Mouse (Mus musculus) intestine, embryonic 14.5 days (tissue): ENCODE measurements around the gene Nectin2. TPM values are rescaled to one million over a fixed set of nuclear protein-coding genes. Genes with fewer than 3 reads are reported as not detected.

Experiments used
- ATAC-seq: fragments of 200-750 bp; cut with Nextera tagmentation; replicated peaks from 2 replicates; pipeline ENCODE4 v1.8.0; 2017; ENCODE audit warnings: low read depth, moderate number of reproducible peaks, moderate TSS enrichment, moderate library complexity; ENCODE audit not compliant: low FRiP score, low TSS enrichment
- DNase-seq: peaks from one replicate; pipeline ENCODE4 v3.0.0-alpha.2; 2018; ENCODE audit warnings: low spot score
- H3K27ac ChIP-seq: fragments of 300-500 bp; sonication (generic); 2 replicates; pipeline ENCODE4 v1.5.1; 2014; ENCODE audit warnings: low read depth, mild to moderate bottlenecking, control low read depth
- H3K27me3 ChIP-seq: fragments of 300-500 bp; sonication (generic); replicated peaks from 2 replicates; pipeline ENCODE4 v1.6.1; 2014; ENCODE audit warnings: low read length, control low read depth; ENCODE audit not compliant: control insufficient read depth, insufficient read depth
- H3K36me3 ChIP-seq: fragments of 300-500 bp; sonication (generic); 2 replicates; pipeline ENCODE4 v1.6.1; 2014; ENCODE audit warnings: low read length, control low read depth; ENCODE audit not compliant: control insufficient read depth, insufficient read depth
- H3K4me1 ChIP-seq: fragments of 300-500 bp; sonication (generic); replicated peaks from 2 replicates; pipeline ENCODE4 v1.6.1; 2014; ENCODE audit warnings: low read length, control low read depth, mixed read lengths; ENCODE audit not compliant: control insufficient read depth, insufficient read depth
- H3K4me2 ChIP-seq: fragments of 300-500 bp; sonication (generic); 2 replicates; pipeline ENCODE4 v1.6.1; 2014; ENCODE audit warnings: low read length
- H3K4me3 ChIP-seq: fragments of 300-500 bp; sonication (generic); 2 replicates; pipeline ENCODE4 v1.5.1; 2014; ENCODE audit warnings: low read depth, low read length, control low read depth, mixed read lengths
- H3K9ac ChIP-seq: fragments of 300-500 bp; sonication (generic); 2 replicates; pipeline ENCODE4 v1.6.1; 2014; ENCODE audit warnings: mild to moderate bottlenecking, low read length
- H3K9me3 ChIP-seq: fragments of 300-500 bp; sonication (generic); 2 replicates; pipeline ENCODE4 v1.6.1; 2016; ENCODE audit warnings: low read length, control low read depth; ENCODE audit not compliant: control insufficient read depth
- WGBS: fragments of 180-500 bp; shearing (Covaris S2); extraction: QIAGEN DNeasy Blood & Tissue Kit; methylation state at CpG from one replicate; pipeline ENCODE4 v1.1.7; 2014; 5-methylcytosine and 5-hydroxymethylcytosine counted together
- polyA plus RNA-seq: library from polyadenylated mRNA; unstranded; fragments of >200 nt; fragmentation: Nextera tagmentation; extraction: Ambion mirVana; gene quantifications from 2 replicates; pipeline ENCODE4 v1.2.1, GENCODE M21; 2014

The Nectin2 gene
- polyA plus RNA-seq, 1 experiment from 2014 or later, result 136 TPM

DNA sequence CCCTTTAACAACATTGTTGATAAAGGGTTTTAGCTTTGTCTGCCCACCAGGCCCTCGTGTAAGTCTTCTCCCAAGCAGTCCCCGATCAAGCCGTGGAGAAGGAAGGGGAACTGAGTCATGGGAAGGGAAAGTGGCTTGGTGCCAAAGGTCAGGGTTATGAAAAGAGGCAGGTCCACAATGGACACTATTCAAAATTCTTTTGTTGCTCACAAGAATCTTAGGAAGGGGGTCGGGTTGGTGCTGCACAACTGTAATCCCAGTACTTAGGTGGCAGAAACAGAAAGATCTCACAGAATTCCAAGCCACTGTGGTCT is 744 bp upstream of the Nectin2 start:
- H3K4me1 ChIP-seq, result peaks cover 29% of the 10 kb centered on the region

DNA sequence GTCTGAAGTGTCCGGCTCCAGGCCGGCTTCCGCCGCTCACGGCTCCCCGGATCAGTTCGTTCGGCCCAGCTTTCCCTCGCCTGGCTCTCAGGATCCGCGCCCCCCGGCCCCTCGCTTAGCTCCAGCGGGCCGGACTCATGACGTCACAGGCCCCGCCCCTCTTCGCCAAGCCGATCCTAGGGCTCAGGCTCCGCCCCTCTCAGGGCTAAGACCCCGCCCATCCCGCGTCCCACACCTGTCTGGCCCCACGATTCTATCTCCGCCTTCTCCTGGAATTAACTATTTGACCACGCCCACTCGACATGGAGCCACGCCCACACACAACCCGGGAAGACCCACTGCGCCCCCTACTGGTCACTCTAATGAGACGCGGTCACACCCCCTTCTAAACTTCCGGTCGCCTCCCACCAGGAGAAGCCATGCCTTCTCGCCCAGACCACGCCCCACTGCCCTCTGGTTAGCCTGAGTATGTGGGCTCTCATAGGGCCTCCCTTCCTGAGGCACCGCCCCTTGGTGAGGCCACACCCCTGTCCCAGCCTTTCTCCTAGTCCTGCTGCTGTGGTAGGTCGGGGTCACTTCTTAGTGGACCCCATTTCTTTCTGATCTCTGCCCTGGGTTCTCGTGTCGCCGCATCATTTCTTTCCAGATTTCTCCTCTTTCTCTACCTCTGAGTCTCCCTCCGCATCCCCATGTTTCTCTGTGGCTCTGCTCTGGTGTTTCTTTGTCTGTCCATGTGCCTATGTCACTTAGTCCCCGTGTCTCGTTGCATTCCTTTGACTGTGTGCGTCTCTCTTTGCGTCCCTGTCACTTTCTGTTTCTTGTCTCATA is 680 bp downstream of the Nectin2 start:
- DNase-seq (peak; percentile 100), ATAC-seq (peak; percentile 92)
- H3K4me3 ChIP-seq, result peak overlapping the region; percentile 81
- peak overlapping the region; percentile 69 for H3K4me2 ChIP-seq
- H3K36me3 ChIP-seq, result peaks cover 3% of the 10 kb centered on the region
- H3K27ac ChIP-seq, result peak overlapping the region; percentile 90
- WGBS, result under 1% methylated on average over 46 of the region's 46 CpGs
- peak overlapping the region; percentile 76 for H3K9ac ChIP-seq
- H3K9me3 ChIP-seq, result 0 out of 2 replicates have a peak, but pooled peaks cover 3% of the 10 kb centered on the region
- H3K27me3 ChIP-seq, result no peaks in the 10 kb centered on the region
- peaks cover 43% of the 10 kb centered on the region for H3K4me1 ChIP-seq

More for the DNA sequence above, 744 bp upstream of the Nectin2 start:
- Histone ChIP-seq H3K9me3 (0 out of 2 replicates have a peak, but pooled peaks cover 3% of the 10 kb centered on the region), H3K4me2 (no peak overlapping the region), H3K9ac (no peak overlapping the region), H3K27me3 (no peaks in the 10 kb centered on the region), H3K36me3 (no peaks in the 10 kb centered on the region), H3K27ac (peak overlapping the region; percentile 71; the same call in 1 of the 2 replicates), H3K4me3 (no peak overlapping the region)
- ATAC-seq (no peak), DNase-seq (no peak)
- WGBS, result 40% methylated on average over 4 of the region's 4 CpGs

DNA sequence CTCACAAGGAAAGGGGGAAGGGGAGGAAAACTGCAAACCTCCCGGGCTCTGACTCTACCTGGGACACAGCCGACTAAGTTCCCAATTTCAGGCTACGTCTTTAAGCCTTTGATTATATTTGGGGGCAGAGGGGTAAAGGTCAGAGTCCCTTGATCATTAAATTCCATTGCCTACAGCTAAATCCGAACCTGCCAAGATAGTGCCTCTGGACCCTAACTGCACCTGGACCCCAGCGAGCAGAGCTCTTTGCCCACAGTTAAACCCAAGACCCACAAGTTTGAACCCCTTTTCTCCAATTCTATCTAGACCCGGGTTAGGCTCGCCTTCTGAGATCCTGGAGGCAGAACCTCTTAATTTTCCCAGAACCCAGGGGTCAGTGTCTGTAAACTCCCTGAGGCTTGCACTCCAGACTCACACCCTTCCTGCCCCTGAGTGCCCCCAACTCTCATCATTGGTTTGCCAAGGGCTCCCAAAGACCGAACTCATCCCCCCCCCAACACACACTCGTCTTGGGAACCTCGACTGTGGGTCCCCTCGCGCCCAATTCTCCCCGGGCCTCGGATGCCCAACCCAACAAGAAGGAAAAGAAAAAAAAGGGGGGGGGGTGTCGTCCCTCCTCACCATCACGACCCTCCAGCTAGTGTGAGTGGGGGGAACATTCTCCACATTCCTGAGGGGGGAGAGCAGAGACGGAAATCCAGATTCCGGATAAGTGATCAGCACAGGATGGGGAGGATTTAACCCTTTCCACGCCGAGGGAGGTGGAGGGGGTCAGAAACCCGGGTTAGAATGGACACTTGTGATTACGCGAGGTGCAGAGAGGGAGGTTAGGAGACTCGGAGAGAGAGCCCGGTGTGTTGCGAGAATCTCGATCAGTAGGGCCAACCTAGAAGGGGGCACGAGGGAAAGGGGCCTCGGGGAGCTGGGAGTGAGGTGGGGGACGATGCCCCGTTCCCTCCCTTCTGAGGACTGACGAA is 1.8 kb downstream of the Nectin2 start:
- H3K27ac ChIP-seq, result peak overlapping the region; percentile 90
- peak overlapping the region; percentile 81 for H3K4me3 ChIP-seq
- peaks cover 40% of the 10 kb centered on the region for H3K4me1 ChIP-seq
- ATAC-seq (no peak), DNase-seq (peak; percentile 84)
- peak overlapping the region; percentile 69 for H3K4me2 ChIP-seq
- H3K27me3 ChIP-seq, result no peaks in the 10 kb centered on the region
- H3K36me3 ChIP-seq, result peaks cover 13% of the 10 kb centered on the region
- 0 out of 2 replicates have a peak, but pooled peaks cover 3% of the 10 kb centered on the region for H3K9me3 ChIP-seq
- peak overlapping the region; percentile 76 for H3K9ac ChIP-seq
- WGBS, result 0% methylated on average over 32 of the region's 32 CpGs

DNA sequence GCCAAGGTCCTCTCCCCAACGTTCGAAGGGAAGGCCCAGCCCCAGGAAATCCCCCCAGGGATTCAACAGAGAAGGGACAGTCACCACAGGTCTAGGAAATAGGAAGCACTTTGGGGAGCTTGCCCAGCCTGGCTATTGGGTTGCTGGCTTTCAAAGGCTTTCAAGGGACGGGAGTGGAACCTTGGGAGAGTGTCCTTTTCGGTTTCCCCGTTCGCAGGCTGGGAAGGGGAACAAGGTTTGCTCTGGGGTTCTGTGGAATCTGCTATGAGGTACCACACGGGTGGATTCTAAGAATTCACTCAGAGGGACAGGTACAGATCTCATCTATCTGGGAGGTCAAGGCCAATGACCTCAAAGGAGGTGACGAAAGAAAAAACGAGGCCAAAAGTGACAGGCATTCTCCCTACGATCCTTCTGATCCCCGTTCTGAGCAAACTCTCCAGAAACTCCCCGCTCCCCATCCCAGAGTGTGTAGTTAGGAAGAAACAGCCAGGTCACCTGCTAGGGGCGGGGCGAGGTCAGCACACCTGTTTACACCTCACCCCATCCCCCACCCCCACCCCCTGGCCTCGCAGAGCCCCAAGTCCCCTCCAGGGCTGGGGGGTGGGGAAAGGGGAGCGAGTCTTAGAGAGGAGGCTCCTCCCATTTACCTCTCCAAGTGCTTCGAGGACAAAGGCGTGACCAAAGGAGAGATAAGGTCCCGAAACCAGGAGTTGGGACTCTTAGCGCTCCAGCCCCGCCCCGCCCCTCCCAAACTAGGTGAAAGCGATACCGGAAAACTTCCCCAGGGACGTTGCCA is 2.7 kb downstream of the Nectin2 start:
- peak overlapping the region; percentile 69 for H3K4me2 ChIP-seq
- ATAC-seq, result peak; percentile 8; the same call in 1 of the 2 replicates
- peaks cover 20% of the 10 kb centered on the region for H3K36me3 ChIP-seq
- peak overlapping the region; percentile 76 for H3K9ac ChIP-seq
- peak overlapping the region; percentile 90 for H3K27ac ChIP-seq
- no peaks in the 10 kb centered on the region for H3K27me3 ChIP-seq
- DNase-seq, result no peak
- 6% methylated on average over 25 of the region's 25 CpGs for WGBS
- H3K4me3 ChIP-seq, result peak overlapping the region; percentile 81
- H3K9me3 ChIP-seq, result no peaks in the 10 kb centered on the region
- peaks cover 41% of the 10 kb centered on the region for H3K4me1 ChIP-seq

DNA sequence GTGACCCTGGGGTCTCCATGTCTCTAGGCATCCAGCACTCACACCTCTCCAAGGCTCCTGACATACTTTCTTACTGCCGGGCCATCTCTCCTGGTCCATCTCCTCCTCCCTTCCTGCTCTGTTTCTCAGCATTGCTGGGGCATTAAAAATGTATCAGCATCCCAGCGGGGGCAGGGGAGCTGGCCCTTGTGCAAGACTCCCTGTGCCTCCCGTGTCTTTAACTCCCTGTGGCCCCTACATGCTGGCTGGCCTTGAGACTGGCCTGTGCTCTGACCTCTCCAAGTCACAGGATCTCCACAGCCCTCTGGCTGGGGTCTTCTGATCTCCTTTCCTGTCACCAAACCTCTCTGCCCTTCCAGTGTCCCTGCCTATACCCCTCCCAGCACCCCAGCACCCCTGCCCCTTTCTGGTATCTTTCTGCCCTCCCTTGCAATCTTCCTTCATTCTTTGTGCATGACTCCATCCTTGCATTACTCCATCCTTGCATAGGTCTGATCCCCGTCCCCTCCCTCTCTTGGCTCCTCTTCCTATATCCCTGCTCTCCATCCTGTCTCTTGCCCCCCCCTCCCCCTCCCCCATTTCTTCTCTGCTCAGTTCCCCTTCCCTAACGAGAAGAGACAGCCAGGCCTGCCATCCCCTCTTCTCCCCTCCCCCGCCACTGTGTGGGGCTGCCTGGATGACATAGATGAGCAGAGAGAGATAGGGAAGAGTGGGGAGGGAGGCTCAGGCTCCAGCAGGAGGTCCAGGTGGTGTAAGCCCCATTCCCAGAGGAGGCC is 3.7 kb downstream of the Nectin2 start:
- Histone ChIP-seq H3K9ac (no peak overlapping the region), H3K36me3 (peaks cover 27% of the 10 kb centered on the region), H3K27me3 (no peaks in the 10 kb centered on the region), H3K27ac (peak overlapping the region; percentile 69; the same call in 1 of the 2 replicates), H3K9me3 (no peaks in the 10 kb centered on the region), H3K4me3 (peak overlapping the region; percentile 81), H3K4me2 (peak overlapping the region; percentile 69), H3K4me1 (peaks cover 49% of the 10 kb centered on the region)
- ATAC-seq (no peak), DNase-seq (no peak)
- 30% methylated on average over 6 of the region's 6 CpGs for WGBS

DNA sequence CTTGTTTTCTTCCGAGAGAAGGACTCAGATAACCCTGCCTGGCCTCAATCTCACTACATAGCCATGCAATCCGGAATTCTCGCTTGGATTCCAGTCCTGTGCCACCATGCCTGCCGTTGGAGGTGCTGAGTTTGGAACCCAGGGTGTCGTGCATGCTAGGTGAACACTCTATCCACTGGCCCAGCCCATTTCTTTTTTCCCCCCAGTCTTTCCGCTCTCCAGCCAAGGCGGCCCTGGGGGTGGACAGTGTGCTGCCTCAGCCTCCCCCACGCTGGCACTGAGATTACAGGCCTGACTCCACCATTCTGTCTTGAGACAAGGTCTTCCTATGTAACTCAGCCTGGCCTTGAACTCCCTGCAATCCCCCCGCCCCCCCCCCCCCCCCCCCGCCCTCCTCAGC is 4.3 kb downstream of the Nectin2 start:
- Histone ChIP-seq H3K4me1 (peaks cover 49% of the 10 kb centered on the region), H3K36me3 (peaks cover 27% of the 10 kb centered on the region), H3K9ac (no peak overlapping the region), H3K27me3 (no peaks in the 10 kb centered on the region), H3K4me3 (no peak overlapping the region), H3K9me3 (no peaks in the 10 kb centered on the region), H3K4me2 (no peak overlapping the region), H3K27ac (no peak overlapping the region)
- ATAC-seq, result no peak
- no peak for DNase-seq
- 81% methylated on average over 8 of the region's 10 CpGs for WGBS

DNA sequence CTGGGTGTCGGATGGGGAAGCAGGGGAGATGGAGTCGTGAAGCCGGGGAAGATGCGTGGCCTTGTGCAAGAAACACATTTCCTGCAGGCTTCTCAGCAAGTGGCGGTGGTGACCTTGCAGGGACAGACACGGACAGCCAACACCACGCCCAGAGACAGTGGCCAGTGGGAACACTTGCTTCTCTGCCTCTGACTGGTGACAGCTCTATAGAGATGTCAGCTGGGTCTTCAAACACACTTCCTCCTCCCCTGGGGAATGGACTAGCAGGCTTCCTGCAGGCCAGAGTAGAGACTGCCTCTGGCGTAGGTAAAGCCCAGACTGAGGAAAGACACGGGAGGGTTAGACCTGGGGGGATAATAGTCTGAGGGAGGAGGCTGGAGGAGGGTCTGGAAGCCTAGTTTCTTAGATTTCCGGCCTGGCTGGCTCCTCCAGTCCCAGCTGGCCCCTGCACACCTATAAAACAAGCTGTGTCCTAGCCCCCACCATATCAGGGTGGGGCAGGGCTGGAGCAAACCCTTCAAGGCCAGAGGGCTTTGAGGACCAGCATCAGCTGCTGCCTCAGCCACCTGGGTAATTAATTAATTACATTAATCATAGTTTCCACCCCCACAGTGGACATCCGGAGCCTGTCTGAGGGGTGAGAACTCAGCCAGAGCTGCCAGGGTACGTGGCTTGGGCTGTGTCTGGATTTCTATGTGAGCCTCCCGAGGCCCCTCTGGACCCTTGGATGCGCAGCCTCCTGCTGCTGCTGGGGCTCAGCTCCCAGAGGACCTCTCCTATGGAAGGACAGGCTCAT is 5.5 kb downstream of the Nectin2 start:
- no peak for DNase-seq
- H3K27ac ChIP-seq, result 0 out of 2 replicates have a peak overlapping the region, but pooled peaks have one; percentile 16
- WGBS, result 57% methylated on average over 14 of the region's 14 CpGs

More for the DNA sequence above, 5.5 kb downstream of the Nectin2 start:
- H3K9ac ChIP-seq, result no peak overlapping the region
- peaks cover 34% of the 10 kb centered on the region for H3K36me3 ChIP-seq
- no peak for ATAC-seq
- no peaks in the 10 kb centered on the region for H3K9me3 ChIP-seq
- H3K4me1 ChIP-seq, result peaks cover 40% of the 10 kb centered on the region
- H3K4me2 ChIP-seq, result no peak overlapping the region; the same call in 1 of the 2 replicates
- no peak overlapping the region for H3K4me3 ChIP-seq
- H3K27me3 ChIP-seq, result no peaks in the 10 kb centered on the region
